19 mouse cellular contexts compared by ENCODE assay signal in genomic region chr4:124615406-124615960, GRCm38 (mm10). TPM values are rescaled to one million over a fixed set of nuclear protein-coding genes. Genes with fewer than 3 reads are reported as not detected.
DNase-seq lines count a peak whose midpoint lies in the region; ATAC-seq lines count a peak whose summit lies in the region.
"Had no signal": no experiment of that assay in that cellular context is flagged by ENCODE, and none has a peak within 500 bp of the region (broad histone marks: within the 10 kb centered on the region; RNA-seq: fewer than 3 reads in every experiment).

No protein-coding gene starts in this region.

- H3K9me3 ChIP-seq in midbrain, embryonic 12.5 days = no peaks in the 10 kb centered on the region
- H3K9me3 ChIP-seq in midbrain, embryonic 11.5 days (ENCODE audit: control insufficient read depth, low read length) = no peaks in the 10 kb centered on the region
- H3K9me3 ChIP-seq in hindbrain, embryonic 13.5 days = no peaks in the 10 kb centered on the region
- no peaks in the 10 kb centered on the region for H3K9me3 ChIP-seq in neural tube, embryonic 15.5 days (replicated peaks)

- H3K27me3 ChIP-seq in midbrain, embryonic 12.5 days = 0 out of 2 replicates have a peak, but pooled peaks cover 12% of the 10 kb centered on the region
- H3K27me3 ChIP-seq in midbrain, embryonic 11.5 days (ENCODE audit: control insufficient read depth, insufficient read depth, low read length) = peaks cover 2% of the 10 kb centered on the region; the same call in 1 of the 2 replicates
- H3K27me3 ChIP-seq in hindbrain, embryonic 13.5 days = 0 out of 2 replicates have a peak, but pooled peaks cover 15% of the 10 kb centered on the region
- H3K27me3 ChIP-seq in neural tube, embryonic 15.5 days (replicated peaks) = peaks cover 30% of the 10 kb centered on the region

- WGBS in midbrain, embryonic 12.5 days = 48% methylated on average over 14 of the region's 14 CpGs
- WGBS in midbrain, embryonic 11.5 days = 59% methylated on average over 14 of the region's 14 CpGs
- 26% methylated on average over 14 of the region's 14 CpGs for WGBS in hindbrain, embryonic 13.5 days
- 11% methylated on average over 14 of the region's 14 CpGs for WGBS in neural tube, embryonic 15.5 days

- DNase-seq in midbrain, embryonic 11.5 days (ENCODE audit: low spot score, missing footprints) = no peak
- peak; percentile 45 for DNase-seq in mesoderm, embryonic 11.5 days (ENCODE audit: low read depth, low spot score)
- no peak for DNase-seq in ovary, adult 18-20 months (ENCODE audit: low spot score)
- DNase-seq in adipocyte (ENCODE audit: low spot score) = no peak
- DNase-seq: adrenal gland, postnatal 36 days; cerebellum, adult 9-10 months; heart, adult 11 months; heart, postnatal 4 days; kidney, adult 11 months; kidney, postnatal 4 days; left cerebral cortex, postnatal 4 days; thymus, postnatal 4 days had no signal

- H3K4me1 ChIP-seq in midbrain, embryonic 12.5 days = peaks cover 36% of the 10 kb centered on the region
- peaks cover 23% of the 10 kb centered on the region for H3K4me1 ChIP-seq in midbrain, embryonic 11.5 days (ENCODE audit: control insufficient read depth, insufficient read depth, low read length)
- peaks cover 45% of the 10 kb centered on the region for H3K4me1 ChIP-seq in hindbrain, embryonic 13.5 days (replicated peaks)
- H3K4me1 ChIP-seq in neural tube, embryonic 15.5 days = peaks cover 39% of the 10 kb centered on the region

- H3K36me3 ChIP-seq in midbrain, embryonic 12.5 days = no peaks in the 10 kb centered on the region
- no peaks in the 10 kb centered on the region for H3K36me3 ChIP-seq in midbrain, embryonic 11.5 days (ENCODE audit: control insufficient read depth, insufficient read depth, low read length)
- H3K36me3 ChIP-seq in hindbrain, embryonic 13.5 days = no peaks in the 10 kb centered on the region
- no peaks in the 10 kb centered on the region for H3K36me3 ChIP-seq in neural tube, embryonic 15.5 days

- no peak overlapping the region for H3K4me2 ChIP-seq in midbrain, embryonic 12.5 days (replicated peaks)
- H3K4me2 ChIP-seq in midbrain, embryonic 11.5 days = no peak overlapping the region
- no peak overlapping the region for H3K4me2 ChIP-seq in hindbrain, embryonic 13.5 days
- 0 out of 2 replicates have a peak overlapping the region, but pooled peaks have one; percentile 0 for H3K4me2 ChIP-seq in neural tube, embryonic 15.5 days

- H3K27ac ChIP-seq in midbrain, embryonic 12.5 days (replicated peaks) = peak overlapping the region; percentile 64
- no peak overlapping the region for H3K27ac ChIP-seq in midbrain, embryonic 11.5 days (ENCODE audit: low read depth, low read length)
- H3K27ac ChIP-seq in hindbrain, embryonic 13.5 days = peak overlapping the region; percentile 63
- H3K27ac ChIP-seq in neural tube, embryonic 15.5 days (replicated peaks) = 0 out of 2 replicates have a peak overlapping the region, but pooled peaks have one; percentile 28
- H3K27ac ChIP-seq: liver, embryonic 14.5 days had no signal

- H3K9ac ChIP-seq in midbrain, embryonic 12.5 days (replicated peaks) = no peak overlapping the region
- H3K9ac ChIP-seq in midbrain, embryonic 11.5 days (ENCODE audit: low read length) = no peak overlapping the region
- H3K9ac ChIP-seq in hindbrain, embryonic 13.5 days = no peak overlapping the region
- H3K9ac ChIP-seq in neural tube, embryonic 15.5 days (replicated peaks) = no peak overlapping the region
- H3K9ac ChIP-seq: liver, embryonic 14.5 days had no signal

- H3K4me3 ChIP-seq in midbrain, embryonic 12.5 days = no peak overlapping the region
- H3K4me3 ChIP-seq in midbrain, embryonic 11.5 days (ENCODE audit: low read depth, low read length) = no peak overlapping the region
- H3K4me3 ChIP-seq in hindbrain, embryonic 13.5 days = no peak overlapping the region
- H3K4me3 ChIP-seq in neural tube, embryonic 15.5 days (replicated peaks) = no peak overlapping the region

- no peak for ATAC-seq in midbrain, embryonic 12.5 days (ENCODE audit: low FRiP score, low read depth)
- ATAC-seq in midbrain, embryonic 11.5 days (ENCODE audit: low FRiP score) = no peak
- peak; percentile 41; the same call in 1 of the 2 replicates for ATAC-seq in hindbrain, embryonic 13.5 days (ENCODE audit: low FRiP score)
- ATAC-seq in neural tube, embryonic 15.5 days (ENCODE audit: low FRiP score) = peak; percentile 62

RNA-seq across cellular contexts. Expression of gene 3100002H09Rik, which starts 4.9 kb away (rescaled TPM):
- 1.1 and 1.6 TPM in 2 replicates for polyA plus RNA-seq in midbrain, embryonic 12.5 days (2016; fragmentation: Nextera tagmentation; extraction: Ambion mirVana)
- polyA plus RNA-seq in midbrain, embryonic 11.5 days (2014; fragmentation: Nextera tagmentation; extraction: Ambion mirVana) = 0.16 TPM in 1 of 2 replicates, not detected in the other
- 1.00 TPM in 1 of 2 replicates, not detected in the other for polyA plus RNA-seq in hindbrain, embryonic 13.5 days (2015; fragmentation: Nextera tagmentation; extraction: Ambion mirVana)
- polyA plus RNA-seq in neural tube, embryonic 15.5 days (2015; fragmentation: Nextera tagmentation; extraction: Ambion mirVana) = 0.28 and 0.42 TPM in 2 replicates
- polyA plus RNA-seq: heart, embryonic 14.5 days; liver, embryonic 14.5 days; lung, embryonic 16.5 days; small intestine, adult 2 months had no signal

RNA-seq across cellular contexts. Expression of gene Pou3f1, which starts 41.1 kb away (rescaled TPM):
- 26.2 and 30.5 TPM in 2 replicates for polyA plus RNA-seq in midbrain, embryonic 12.5 days (2016; fragmentation: Nextera tagmentation; extraction: Ambion mirVana)
- 19.2 and 20.5 TPM in 2 replicates for polyA plus RNA-seq in midbrain, embryonic 11.5 days (2014; fragmentation: Nextera tagmentation; extraction: Ambion mirVana)
- polyA plus RNA-seq in hindbrain, embryonic 13.5 days (2015; fragmentation: Nextera tagmentation; extraction: Ambion mirVana) = 9.5 and 11.4 TPM in 2 replicates
- polyA plus RNA-seq in neural tube, embryonic 15.5 days (2015; fragmentation: Nextera tagmentation; extraction: Ambion mirVana) = 4.7 and 6.8 TPM in 2 replicates

Comparison
In these comparisons a context has a peak if more than half of its experiments do, and no peak if none do; other contexts are left out.
1. ATAC-seq: peak in hindbrain, embryonic 13.5 days (single experiment) and neural tube, embryonic 15.5 days (single experiment); none in midbrain, embryonic 12.5 days (single experiment) and midbrain, embryonic 11.5 days (single experiment).